Mouse (Mus musculus) liver, embryonic 14.5 days (tissue): ENCODE data around the gene Josd2. TPM values are rescaled to one million over a fixed set of nuclear protein-coding genes. Genes with fewer than 3 reads are reported as not detected.

Experiments
- ATAC-seq: fragments of 200-750 bp; cut with Nextera tagmentation; 2 replicates; pipeline ENCODE4 v1.8.0; 2017; ENCODE audit warnings: moderate number of reproducible peaks, mild to moderate bottlenecking, moderate library complexity; ENCODE audit not compliant: insufficient read depth
- DNase-seq, 3 experiments: peaks; one replicate each; pipeline ENCODE4 v3.0.0-alpha.2; 2012 to 2013; ENCODE audit warnings: low read depth in 3 of 3, low spot score in 3 of 3
- H3K27ac ChIP-seq: fragments of 300-500 bp; sonication (generic); 2 replicates; pipeline ENCODE4 v1.5.1; 2014; ENCODE audit warnings: moderate library complexity, mild to moderate bottlenecking, control low read depth, inconsistent platforms
- H3K27me3 ChIP-seq: fragments of 300-500 bp; sonication (generic); 2 replicates; pipeline ENCODE4 v1.6.1; 2014; ENCODE audit warnings: mild to moderate bottlenecking, low read length, moderate library complexity; ENCODE audit not compliant: control insufficient read depth, insufficient read depth
- H3K36me3 ChIP-seq: fragments of 300-500 bp; sonication (generic); replicated peaks from 2 replicates; pipeline ENCODE4 v1.6.1; 2014; ENCODE audit warnings: low read depth; ENCODE audit not compliant: control insufficient read depth, insufficient read depth
- H3K4me1 ChIP-seq, 2 experiments: fragments of 200-500 bp in 1 of 2; fragments of 300-500 bp in 1 of 2; sonication (generic) in 1 of 2; replicated peaks; 2 replicates each; pipeline ENCODE4 v1.6.1; 2012 to 2014; ENCODE audit warnings: antibody characterized with exemption in 1 of 2, inconsistent platforms in 1 of 2, low read length in 1 of 2; ENCODE audit not compliant: control insufficient read depth in 2 of 2, insufficient read depth in 2 of 2
- H3K4me2 ChIP-seq: fragments of 300-500 bp; sonication (generic); 2 replicates; pipeline ENCODE4 v1.6.1; 2014; ENCODE audit warnings: low read depth, mild to moderate bottlenecking, control low read depth, moderate library complexity
- H3K4me3 ChIP-seq, 2 experiments: fragments of 200-500 bp in 1 of 2; fragments of 300-500 bp in 1 of 2; sonication (generic) in 1 of 2; 2 replicates each; pipeline ENCODE4 v1.5.1; 2012 to 2014; ENCODE audit warnings: low read depth in 2 of 2, low read length in 2 of 2, mild to moderate bottlenecking in 2 of 2, control low read depth in 1 of 2, inconsistent platforms in 1 of 2, moderate library complexity in 1 of 2; ENCODE audit not compliant: insufficient read depth in 1 of 2
- H3K9ac ChIP-seq: fragments of 300-500 bp; sonication (generic); replicated peaks from 2 replicates; pipeline ENCODE4 v1.6.1; 2014; ENCODE audit warnings: mild to moderate bottlenecking, control low read depth, moderate library complexity
- H3K9me3 ChIP-seq: fragments of 300-500 bp; sonication (generic); 2 replicates; pipeline ENCODE4 v1.6.1; 2016; ENCODE audit warnings: low read length, mixed read lengths; ENCODE audit not compliant: control insufficient read depth
- CTCF ChIP-seq: IDR thresholded peaks from 2 replicates; pipeline ENCODE4 v1.5.1; 2016; ENCODE audit warnings: antibody characterized with exemption, low read depth, control low read depth
- EP300 ChIP-seq: IDR thresholded peaks from 2 replicates; pipeline ENCODE4 v1.6.1; 2016; ENCODE audit warnings: antibody characterized with exemption, low read depth
- WGBS: fragments of 180-500 bp; shearing (Covaris S2); extraction: QIAGEN DNeasy Blood & Tissue Kit; methylation state at CpG from one replicate; pipeline ENCODE4 v1.1.7; 2014; ENCODE audit not compliant: insufficient replicate concordance; 5-methylcytosine and 5-hydroxymethylcytosine counted together
- polyA plus RNA-seq, 2 experiments: library from polyadenylated mRNA; depleted of rRNA in 1 of 2; stranded (reverse) in 1 of 2; unstranded in 1 of 2; fragments of >200 nt; fragmentation: Nextera tagmentation in 1 of 2; extraction: Ambion mirVana in 1 of 2; gene quantifications; 2 replicates each; pipeline versions ENCODE4 v1.2.1 to v1.2.3; 2012 to 2014

The Josd2 gene
- polyA plus RNA-seq, 2 experiments: 155 to 212 TPM

DNA sequence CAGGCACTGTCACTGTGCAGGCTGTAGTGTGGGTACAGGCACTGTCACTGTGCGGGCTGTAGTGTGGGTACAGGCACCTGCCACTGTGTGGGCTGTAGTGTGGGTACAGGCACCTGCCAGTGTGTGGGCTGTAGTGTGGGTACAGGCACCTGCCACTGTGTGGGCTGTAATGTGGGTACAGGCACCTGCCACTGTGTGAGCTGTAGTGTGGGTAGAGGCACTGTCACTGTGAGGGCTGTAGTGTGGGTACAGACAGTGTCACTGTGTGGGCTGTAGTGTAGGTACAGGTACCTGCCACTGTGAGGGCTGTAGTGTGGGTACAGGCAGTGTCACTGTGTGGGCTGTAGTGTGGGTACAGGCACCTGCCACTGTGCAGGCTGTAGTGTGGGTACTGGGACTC is 16.3 kb downstream of the Josd2 start:
- Histone ChIP-seq H3K36me3 (no peaks in the 10 kb centered on the region), H3K27me3 (peaks cover 22% of the 10 kb centered on the region), H3K9me3 (no peaks in the 10 kb centered on the region), H3K27ac (peak overlapping the region; percentile 67), H3K4me1 (peaks cover 30 to 47% of the 10 kb centered on the region in 2 experiments), H3K9ac (no peak overlapping the region; the same call in 1 of the 2 replicates), H3K4me3 (no peak overlapping the region), H3K4me2 (no peak overlapping the region)
- no peak for ATAC-seq
- 100% methylated on average over 1 of the region's 1 CpGs for WGBS
- TF ChIP-seq EP300 (no peak), CTCF (no peak)
- no peak for DNase-seq

DNA sequence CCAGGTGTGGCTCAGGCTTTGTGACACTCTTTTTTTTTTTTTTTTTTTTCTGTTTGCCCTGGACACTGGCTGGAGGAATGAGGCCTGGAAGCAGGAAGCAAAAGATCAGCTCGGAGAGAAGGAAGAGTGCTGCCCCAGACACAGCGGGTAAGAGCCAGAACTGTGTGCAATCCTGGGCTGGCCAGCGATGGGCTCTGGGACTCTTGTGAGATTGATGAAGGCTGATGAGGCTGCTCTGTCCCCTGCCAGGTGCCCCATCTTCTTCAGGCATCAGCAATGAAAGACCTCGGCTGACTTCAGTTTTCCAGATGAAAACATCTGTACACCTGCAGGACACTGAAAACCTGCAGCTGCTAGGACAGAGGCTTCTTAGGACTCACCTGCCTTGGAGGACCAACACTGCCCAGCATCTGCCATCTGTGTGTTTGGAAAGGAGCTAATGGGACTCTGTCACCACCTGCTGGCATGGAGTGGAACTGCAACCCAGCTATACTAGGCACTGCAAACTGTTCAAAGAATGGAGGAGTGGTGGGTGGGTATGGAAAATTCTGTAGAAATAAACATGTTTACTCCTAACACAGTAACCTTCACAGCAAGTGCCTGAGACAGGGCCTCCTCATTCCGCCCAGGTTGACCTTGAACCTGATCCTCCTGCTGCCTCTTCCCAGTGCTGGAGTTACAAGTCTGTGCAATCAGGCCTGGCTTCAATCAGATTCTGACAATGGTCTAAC is 17.2 kb downstream of the Josd2 start:
- TF ChIP-seq EP300: no peak
- TF ChIP-seq CTCF: peak; percentile 100
- no peak overlapping the region for H3K4me2 ChIP-seq

DNA sequence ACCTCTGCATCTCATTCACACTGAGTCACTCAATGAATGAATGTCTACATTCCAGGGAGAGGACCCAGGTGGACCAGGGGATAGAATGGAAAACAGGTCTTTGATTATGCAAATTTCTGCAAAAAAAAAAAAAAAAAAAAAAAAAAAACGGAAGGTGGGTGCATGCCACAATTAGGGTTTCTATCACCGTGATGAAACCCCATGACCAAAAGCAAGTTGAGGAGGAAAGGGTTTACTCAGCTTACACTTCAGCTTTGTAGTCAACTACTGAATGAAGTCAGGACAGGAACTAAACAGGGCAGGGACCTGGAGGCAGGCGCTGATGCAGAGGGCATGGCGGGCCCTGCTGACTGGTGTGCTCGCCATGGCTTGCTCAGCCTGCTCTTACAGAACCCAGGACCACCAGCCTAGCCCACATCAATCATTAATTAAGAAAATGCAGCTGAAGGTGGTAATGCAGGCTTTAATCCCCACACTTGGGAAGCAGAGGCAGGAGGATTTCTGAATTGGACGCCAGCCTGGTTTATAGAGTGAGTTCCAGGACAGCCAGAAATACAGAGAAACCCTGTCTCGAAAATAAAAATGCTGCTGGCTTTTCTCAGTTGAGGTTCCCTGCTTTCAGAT is 17.9 kb downstream of the Josd2 start:
- no peak for ATAC-seq
- H3K4me3 ChIP-seq: no peak overlapping the region
- H3K27me3 ChIP-seq: peaks cover 9% of the 10 kb centered on the region
- no peak for TF ChIP-seq EP300
- TF ChIP-seq CTCF: no peak
- no peak for DNase-seq
- H3K36me3 ChIP-seq: peaks cover 4% of the 10 kb centered on the region; the same call in 1 of the 2 replicates
- H3K27ac ChIP-seq: no peak overlapping the region
- peaks cover 23 to 34% of the 10 kb centered on the region in 2 experiments for H3K4me1 ChIP-seq
- WGBS: 65% methylated on average over 7 of the region's 7 CpGs
- H3K9me3 ChIP-seq: no peaks in the 10 kb centered on the region
- H3K4me2 ChIP-seq: no peak overlapping the region
- H3K9ac ChIP-seq: no peak overlapping the region

More for the DNA sequence above, 17.2 kb downstream of the Josd2 start:
- H3K36me3 ChIP-seq: peaks cover 3% of the 10 kb centered on the region; the same call in 1 of the 2 replicates
- H3K4me1 ChIP-seq: peaks cover 30 to 40% of the 10 kb centered on the region in 2 experiments
- WGBS: 33% methylated on average over 5 of the region's 5 CpGs
- ATAC-seq: 0 out of 2 replicates have a peak, but pooled peaks have one; percentile 14
- H3K27ac ChIP-seq: peak overlapping the region; percentile 67
- no peak overlapping the region for H3K4me3 ChIP-seq
- H3K27me3 ChIP-seq: peaks cover 15% of the 10 kb centered on the region
- peak; percentile 62 to 70 (median 65) for DNase-seq
- no peak overlapping the region for H3K9ac ChIP-seq
- H3K9me3 ChIP-seq: no peaks in the 10 kb centered on the region

DNA sequence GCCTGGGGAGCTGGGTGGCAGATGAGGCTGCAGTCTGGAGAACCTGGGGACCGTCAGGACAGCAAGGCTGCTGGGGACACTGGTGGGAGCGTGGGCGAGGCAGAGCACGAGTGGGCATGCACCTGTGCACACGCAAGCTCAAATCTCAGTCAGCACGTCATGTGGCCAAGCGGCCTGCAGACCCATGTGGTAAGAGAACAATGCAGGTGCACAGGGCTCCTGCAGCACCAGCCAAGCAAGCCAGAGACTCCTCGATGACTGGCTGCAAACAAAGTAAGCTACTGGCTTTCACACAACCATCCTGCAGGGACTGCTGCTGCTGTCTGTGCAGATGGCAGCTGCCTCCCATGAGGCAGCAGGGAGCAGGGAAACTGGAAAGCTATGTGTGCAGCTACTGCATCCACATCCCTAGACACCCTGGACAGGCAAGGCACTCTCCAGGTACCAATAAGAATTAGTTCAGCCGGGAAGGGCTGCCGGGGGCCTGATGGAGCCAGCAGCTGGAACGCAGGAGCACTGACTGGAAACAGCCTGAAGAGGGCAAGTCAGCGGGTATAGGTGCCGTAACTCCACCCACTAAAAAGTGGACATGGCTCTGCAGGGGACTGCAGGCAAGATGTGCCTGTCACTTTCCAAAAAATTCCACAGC is 19.3 kb downstream of the Josd2 start:
- TF ChIP-seq CTCF (no peak), EP300 (no peak)
- Histone ChIP-seq H3K4me3 (no peak overlapping the region), H3K4me2 (no peak overlapping the region), H3K27me3 (no peaks in the 10 kb centered on the region), H3K36me3 (peaks cover 4% of the 10 kb centered on the region; the same call in 1 of the 2 replicates), H3K4me1 (peaks cover 12 to 21% of the 10 kb centered on the region in 2 experiments), H3K9me3 (no peaks in the 10 kb centered on the region), H3K27ac (no peak overlapping the region), H3K9ac (no peak overlapping the region)
- no peak for DNase-seq
- ATAC-seq: no peak
- 70% methylated on average over 13 of the region's 13 CpGs for WGBS

DNA sequence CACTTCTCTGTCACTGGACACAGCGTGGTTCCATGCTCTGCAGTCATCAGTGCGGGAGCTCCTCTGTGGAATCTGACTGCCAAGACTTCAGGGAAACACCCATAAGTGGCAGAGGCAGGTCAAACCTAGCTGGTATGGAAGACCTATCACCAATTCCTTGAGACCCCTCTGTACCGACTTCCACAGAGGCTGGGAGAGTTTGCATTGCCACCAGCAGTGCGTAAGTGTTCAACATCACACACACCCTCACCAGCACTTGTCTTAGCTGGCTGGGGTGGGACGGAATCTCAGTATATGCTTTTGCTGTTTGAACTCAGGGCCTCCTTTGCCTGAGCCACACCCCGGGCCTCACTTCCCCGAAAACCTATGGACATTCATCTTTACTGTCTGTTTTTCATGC is 20.2 kb downstream of the Josd2 start:
- no peaks in the 10 kb centered on the region for H3K27me3 ChIP-seq
- ATAC-seq (no peak), DNase-seq (no peak)
- peaks cover 5 to 15% of the 10 kb centered on the region in 2 experiments for H3K4me1 ChIP-seq
- no peak overlapping the region for H3K27ac ChIP-seq
- no peaks in the 10 kb centered on the region for H3K9me3 ChIP-seq
- H3K36me3 ChIP-seq: peaks cover 4% of the 10 kb centered on the region; the same call in 1 of the 2 replicates
- H3K4me2 ChIP-seq: no peak overlapping the region
- no peak overlapping the region for H3K4me3 ChIP-seq
- no peak overlapping the region for H3K9ac ChIP-seq
- TF ChIP-seq EP300 (no peak), CTCF (no peak)
- WGBS: 83% methylated on average over 7 of the region's 7 CpGs
